Mouse (Mus musculus) large intestine, adult 2 months (tissue): ENCODE measurements at regions not wholly inside any gene's neighbourhood (a gene's known extent, or its start where the extent isn't known, plus 50 kb on each side); places are given as distances from the start of the nearest gene placed in this dataset.
A peak's percentile ranks its signal among the peaks of the same experiment; 100 is the strongest.
"Not testable (repeated sequence)": the region's sequence is repeated elsewhere in the genome, so short reads cannot be mapped to it uniquely, and the experiment has no call there.

Experiments
- DNase-seq: peaks from one replicate; pipeline ENCODE4 v3.0.0-alpha.2; 2012; ENCODE audit warnings: low read depth, low spot score
- WGBS: fragments of 180-500 bp; shearing (Covaris S2); methylation state at CpG from one replicate; pipeline ENCODE4 v1.1.7; 2018; 5-methylcytosine and 5-hydroxymethylcytosine counted together

GRCm38 (mm10) chr16:3334355-3334754 lies 256.5 kb upstream of the Olfr161 start:
- not testable (repeated sequence) for DNase-seq

GRCm38 (mm10) chr16:3343372-3343771 lies 247.5 kb upstream of the Olfr161 start:
- 31% methylated on average over 4 of the region's 4 CpGs for WGBS
- not testable (repeated sequence) for DNase-seq

More at GRCm38 (mm10) chr16:3334355-3334754, 256.5 kb upstream of the Olfr161 start:
- 79% methylated on average over 5 of the region's 5 CpGs for WGBS

GRCm38 (mm10) chr16:3344725-3345380 lies 246.0 kb upstream of the Olfr161 start:
- WGBS, result no CpG with 5 or more reads among the region's 1 CpGs
- not testable (repeated sequence) for DNase-seq

- not testable (repeated sequence) for DNase-seq
- 95% methylated on average over 1 of the region's 4 CpGs for WGBS
Observed at GRCm38 (mm10) chr16:3349382-3349781, 241.5 kb upstream of the Olfr161 start.

GRCm38 (mm10) chr16:3349850-3350547 lies 240.8 kb upstream of the Olfr161 start:
- 24% methylated on average over 3 of the region's 4 CpGs for WGBS
- not testable (repeated sequence) for DNase-seq

GRCm38 (mm10) chr16:3350668-3351507 lies 240.0 kb upstream of the Olfr161 start:
- DNase-seq, result peak; percentile 91
- WGBS, result 71% methylated on average over 7 of the region's 7 CpGs

GRCm38 (mm10) chr16:3351508-3352046 lies 239.3 kb upstream of the Olfr161 start:
- WGBS, result 80% methylated on average over 3 of the region's 3 CpGs
- not testable (repeated sequence) for DNase-seq
